Mouse (Mus musculus) heart, postnatal 14 days (tissue): ENCODE measurements around the gene Nat9. TPM values are rescaled to one million over a fixed set of nuclear protein-coding genes. Genes with fewer than 3 reads are reported as not detected.

Experiments used
- DNase-seq, 2 experiments: peaks; one replicate each; pipeline ENCODE4 v3.0.0; 2021 to 2022
- intact Hi-C: fragments of 180-260 bp; cut with DNase I; formaldehyde crosslinking; loops from one replicate; pipeline ENCODE4 v1.15.1; 2025
- total RNA-seq, 2 experiments: library from RNA; stranded (reverse); gene quantifications; 2 replicates each; pipeline ENCODE4 v1.2.3; 2021

Nat9 gene
- total RNA-seq, 2 experiments from 2014 or later, result 17.0 to 17.1 TPM

DNA sequence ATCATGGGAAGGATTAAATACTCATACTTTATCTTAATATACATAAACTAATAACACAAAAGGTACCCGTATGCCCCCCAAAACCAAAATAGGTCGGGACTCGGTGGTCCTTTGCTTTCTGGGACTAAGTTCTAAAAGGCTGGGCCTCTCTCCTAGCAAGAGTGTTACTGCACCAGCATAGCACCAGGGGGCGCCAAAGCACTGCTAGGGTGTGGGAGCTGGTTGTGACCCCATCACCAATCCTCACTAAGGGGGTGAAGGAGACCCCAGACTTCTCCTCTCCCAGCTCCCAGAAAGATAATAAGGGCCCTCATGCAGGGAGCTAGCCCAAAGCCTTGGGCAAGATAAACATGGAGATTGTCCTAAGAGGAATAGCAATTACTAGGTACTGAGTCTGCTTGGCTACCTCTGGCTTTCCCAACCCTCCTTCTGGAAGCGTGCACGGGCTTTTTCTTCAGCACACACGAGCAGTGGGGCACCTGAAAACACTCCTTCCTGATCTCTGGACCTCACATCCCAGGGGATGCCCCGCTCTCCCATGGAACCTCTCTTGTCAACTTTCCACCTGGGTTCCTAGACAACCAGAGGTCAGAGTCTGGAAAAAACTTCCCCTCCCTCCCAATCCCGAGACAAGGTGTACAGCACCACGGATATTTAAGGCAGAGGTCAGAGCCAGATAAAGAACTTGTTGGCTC lies 26.6 kb downstream of the Nat9 start:
- intact Hi-C loops, result loop anchor here (1.0 kb wide), 1 partner anchor 21 kb away; no protein-coding TSS in a partner anchor
- peak; percentile 86 to 89 for DNase-seq

DNA sequence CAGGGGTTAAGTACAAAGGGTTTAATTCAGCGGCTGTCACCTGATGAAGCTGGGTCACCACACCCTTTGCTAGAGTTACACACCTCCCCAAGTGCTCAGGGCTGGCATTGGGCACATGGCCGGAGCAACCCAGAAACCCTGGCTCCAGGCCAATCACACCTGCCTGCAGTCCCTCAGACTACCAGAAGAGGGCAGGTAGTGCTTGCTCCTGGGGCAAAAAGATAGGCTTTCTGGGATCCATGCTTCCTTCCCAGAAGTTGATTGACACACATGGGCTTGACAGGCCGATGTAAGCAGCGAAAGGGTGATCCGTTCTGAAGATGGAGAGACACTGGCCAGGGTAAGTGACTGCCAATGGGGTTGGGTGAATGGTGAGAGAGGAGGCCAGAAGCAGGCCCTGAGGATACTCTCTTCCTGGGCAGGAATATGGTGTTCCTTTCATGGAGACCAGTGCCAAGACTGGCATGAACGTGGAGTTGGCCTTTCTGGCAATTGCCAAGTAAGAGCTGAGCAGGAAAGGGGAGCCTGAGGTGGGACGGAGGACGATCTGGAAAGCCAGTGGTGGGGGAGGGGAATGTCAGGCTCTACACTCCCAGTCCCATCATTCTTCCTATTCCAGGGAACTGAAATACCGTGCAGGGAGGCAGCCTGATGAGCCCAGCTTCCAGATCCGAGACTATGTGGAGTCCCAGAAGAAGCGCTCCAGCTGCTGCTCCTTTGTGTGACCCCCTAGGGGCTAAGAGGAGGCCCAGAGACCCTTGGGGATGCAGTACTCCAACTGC lies 27.5 kb downstream of the Nat9 start:
- intact Hi-C loops, result loop anchor here (1.0 kb wide), 1 partner anchor 22 kb away; no protein-coding TSS in a partner anchor
- peak; percentile 75 to 84 for DNase-seq

DNA sequence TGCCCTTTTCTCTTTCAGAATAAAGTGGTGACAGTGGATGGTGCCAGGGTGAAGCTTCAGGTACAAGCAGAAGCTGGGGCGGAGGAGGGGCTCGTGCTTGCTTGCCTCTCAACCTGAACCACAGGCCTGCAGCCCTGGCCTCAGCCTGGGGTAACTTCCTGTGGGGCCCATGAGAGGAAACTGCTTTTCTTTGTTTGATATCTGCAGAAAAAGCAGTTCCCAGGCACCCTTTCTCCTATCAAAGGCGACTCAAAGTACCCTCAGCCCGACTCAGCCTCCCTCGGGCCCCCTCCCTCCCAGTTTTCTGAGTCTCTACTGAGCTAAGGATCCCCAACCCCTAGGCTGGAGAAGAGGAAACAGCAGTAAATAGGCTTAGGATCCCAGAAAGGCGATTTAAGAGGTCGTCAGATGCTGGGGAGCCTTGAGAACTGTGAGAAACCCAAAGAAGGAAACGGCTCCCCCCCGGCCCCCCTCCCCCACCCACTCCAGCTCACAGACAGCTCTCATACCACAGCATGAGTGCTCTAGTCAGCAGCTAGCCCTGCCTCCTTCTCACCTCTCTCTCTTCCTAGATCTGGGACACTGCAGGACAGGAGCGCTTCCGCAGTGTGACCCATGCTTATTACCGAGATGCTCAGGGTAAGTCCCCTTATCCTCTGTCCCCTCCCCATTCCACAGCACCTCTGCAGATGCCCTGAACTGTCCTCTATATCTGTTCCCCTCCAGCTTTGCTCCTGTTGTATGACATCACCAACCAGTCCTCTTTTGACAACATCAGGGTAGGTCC lies 29.5 kb downstream of the Nat9 start:
- intact Hi-C loops, result no loop called here
- DNase-seq, result no peak

DNA sequence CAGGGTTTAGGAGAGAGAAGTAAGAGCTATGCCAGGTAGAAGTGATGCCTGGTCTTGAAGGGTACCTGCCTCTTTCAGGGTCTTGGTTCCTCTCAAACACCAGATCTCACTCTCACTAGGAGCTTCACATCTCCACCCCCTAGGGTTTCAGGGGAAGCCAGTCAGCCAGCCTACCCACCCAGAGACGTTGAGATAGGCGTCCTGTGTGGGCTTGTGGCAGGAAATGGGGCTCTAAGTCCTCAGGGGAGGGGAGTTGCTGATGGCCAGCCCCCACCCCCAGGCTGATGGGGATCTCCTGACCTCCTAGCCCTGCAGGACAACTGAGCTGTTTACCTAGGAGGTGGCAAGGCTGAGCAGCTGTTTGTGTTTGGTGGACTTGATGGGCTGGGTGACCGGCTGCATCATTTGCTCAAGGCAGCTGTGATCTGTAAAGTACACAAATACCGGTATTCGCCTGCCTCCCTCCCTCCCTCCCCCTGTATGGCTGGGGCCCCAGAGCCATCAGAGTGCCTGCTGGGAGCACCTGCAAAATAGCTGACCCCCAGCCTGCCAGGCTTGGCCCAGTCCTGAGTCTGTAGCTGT lies 32.5 kb downstream of the Nat9 start:
- intact Hi-C loops, result no loop called here
- no peak for DNase-seq

DNA sequence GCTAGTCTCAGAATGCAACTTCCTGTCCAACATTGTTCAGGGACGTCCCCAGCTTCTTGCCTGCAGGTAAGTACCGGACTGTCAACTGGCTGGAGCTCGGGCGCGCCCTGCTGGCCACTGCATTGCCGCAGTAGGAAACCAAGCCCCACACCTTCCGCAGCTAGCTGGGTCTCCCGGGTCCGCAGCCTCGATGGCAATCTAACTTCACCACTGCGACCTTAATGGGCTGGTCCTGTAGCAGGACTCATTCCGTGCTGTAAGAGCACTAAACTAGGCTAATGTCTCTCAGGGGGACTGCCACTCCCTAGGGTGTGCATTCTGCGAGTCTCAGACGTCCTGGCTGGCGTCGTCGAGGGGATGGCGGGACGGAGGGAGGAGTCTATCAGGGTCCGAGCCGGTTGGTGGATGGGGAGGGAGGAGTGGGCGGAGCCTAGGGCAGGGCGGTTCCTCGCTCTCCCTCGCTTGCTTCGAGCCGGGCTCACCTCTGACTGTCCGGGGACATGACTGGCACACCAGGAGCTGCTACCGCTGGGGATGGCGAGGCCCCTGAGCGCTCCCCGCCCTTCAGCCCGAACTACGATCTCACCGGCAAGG lies 33.9 kb downstream of the Nat9 start:
- DNase-seq, result peak; percentile 78 to 80

DNA sequence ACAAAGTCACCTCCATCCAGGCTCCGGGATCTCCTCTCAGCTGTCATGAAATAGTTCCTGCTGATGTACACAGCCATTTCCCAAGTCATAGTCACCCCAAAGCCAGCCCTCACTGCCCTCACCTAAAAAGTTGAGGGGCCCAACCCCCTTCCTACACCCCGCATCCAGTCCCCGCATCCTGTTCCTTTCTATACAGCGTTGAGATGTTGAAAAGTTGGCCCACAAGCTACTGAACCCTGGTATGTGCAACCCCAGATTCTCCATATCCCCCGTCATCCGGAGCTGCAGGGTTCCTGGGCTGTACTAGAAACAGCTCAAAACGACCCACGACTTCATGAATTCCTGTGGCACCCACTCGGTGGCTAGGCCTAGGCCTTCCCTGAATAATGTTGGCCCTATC lies 34.6 kb downstream of the Nat9 start:
- intact Hi-C loops, result loop anchor here (1.0 kb wide), 1 partner anchor 70 kb away; no protein-coding TSS in a partner anchor
- DNase-seq, result no peak

More for the DNA sequence above, 33.9 kb downstream of the Nat9 start:
- intact Hi-C loops, result loop anchor here (1.0 kb wide), 1 partner anchor 70 kb away; no protein-coding TSS in a partner anchor

DNA sequence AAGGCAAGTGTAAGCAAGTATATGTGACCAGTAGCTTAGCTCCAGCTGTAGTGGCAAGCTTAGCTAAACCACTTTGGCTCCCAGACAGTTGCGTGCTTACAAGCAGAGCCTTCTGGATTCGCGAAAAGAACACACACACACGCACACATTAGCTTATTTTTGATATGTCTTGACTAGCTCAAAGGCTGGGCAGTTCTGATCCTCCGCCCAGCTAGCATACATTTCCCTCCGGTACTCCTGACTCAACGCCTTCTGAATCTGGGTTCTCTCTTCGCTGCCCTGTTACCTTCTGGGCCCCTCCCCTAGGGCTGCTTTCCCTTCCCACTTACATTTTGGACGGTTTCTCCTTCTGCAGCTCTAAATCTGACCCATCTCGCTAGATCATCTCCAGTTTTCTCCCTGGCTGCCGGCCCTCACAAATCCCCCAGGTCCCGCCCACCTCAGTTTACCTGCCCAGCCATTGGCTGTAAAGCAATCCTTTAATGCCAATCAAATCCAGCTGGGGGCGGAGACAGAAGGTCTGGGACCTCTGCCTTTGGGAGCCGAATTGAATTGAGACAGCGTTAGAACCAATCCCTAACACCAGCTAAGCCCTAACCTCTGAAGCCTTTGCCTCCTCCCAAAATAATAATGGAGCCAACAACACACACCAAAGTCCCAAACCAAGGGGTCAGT lies 35.8 kb downstream of the Nat9 start:
- intact Hi-C loops, result no loop called here
- DNase-seq, result peak in 1 of 2 experiments; percentile 70

DNA sequence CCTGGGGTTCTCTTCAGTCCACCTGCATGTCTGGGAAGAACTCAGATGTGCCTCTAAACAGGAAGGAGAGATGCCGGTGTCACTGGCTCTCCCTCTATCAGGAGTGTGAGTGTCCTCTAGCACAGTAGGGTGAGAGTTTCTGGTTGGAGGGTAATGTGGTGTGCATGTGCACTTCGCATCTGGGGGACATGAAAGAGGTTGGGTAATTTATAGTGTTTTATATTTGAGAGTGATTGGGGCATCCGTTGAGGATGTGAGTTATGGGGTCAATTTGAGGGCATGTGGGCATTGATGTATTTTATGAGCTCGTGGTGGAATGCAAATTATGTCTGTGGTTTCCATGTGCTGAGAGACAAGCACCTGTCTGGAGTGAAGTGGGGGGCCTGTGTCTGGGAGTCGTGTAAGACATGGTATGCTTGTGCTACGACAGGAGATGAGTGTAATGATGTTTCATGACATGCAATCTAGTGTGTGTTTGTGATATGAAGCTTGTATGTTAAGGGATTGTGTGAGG lies 36.9 kb downstream of the Nat9 start:
- no peak for DNase-seq
- intact Hi-C loops, result no loop called here

DNA sequence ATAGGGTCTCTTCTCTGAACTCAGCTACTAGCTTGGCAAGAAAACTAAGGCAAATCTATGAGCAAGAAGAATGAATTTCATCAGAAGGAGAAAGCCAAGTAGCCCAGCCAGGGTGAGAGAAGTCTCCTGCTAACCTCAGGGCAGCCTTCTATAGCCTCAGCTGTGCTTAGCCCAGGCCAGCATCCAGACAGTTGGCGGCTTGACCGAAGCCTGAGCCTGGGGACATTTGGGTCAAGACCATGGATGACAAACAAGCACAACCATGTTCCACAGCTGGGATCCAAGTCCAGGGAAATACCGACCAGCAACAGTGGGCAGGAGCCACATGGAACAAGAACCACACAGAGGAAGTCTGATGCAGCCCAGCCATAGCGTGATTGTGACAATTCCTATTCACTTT lies 39.8 kb downstream of the Nat9 start:
- intact Hi-C loops, result no loop called here
- no peak for DNase-seq

DNA sequence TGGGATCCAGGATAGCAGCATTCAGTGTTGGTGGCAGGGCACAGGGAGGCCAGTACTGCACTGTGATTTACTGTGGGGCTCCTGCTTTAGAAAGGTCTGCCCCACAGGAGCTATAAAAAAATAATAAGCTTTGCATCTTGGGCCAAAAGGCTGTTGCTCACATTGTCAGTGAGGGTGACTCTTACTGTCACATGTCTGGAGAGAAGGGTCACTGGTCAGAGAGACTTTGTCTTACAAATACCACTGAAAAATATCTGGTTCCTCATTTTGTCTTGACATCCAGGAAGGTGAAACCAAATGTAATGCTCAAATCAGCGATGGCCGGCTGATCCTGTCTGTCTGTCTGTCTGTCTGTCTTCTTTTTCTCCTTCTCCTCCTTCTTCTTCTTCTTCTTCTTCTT lies 45.7 kb downstream of the Nat9 start:
- intact Hi-C loops, result no loop called here

DNA sequence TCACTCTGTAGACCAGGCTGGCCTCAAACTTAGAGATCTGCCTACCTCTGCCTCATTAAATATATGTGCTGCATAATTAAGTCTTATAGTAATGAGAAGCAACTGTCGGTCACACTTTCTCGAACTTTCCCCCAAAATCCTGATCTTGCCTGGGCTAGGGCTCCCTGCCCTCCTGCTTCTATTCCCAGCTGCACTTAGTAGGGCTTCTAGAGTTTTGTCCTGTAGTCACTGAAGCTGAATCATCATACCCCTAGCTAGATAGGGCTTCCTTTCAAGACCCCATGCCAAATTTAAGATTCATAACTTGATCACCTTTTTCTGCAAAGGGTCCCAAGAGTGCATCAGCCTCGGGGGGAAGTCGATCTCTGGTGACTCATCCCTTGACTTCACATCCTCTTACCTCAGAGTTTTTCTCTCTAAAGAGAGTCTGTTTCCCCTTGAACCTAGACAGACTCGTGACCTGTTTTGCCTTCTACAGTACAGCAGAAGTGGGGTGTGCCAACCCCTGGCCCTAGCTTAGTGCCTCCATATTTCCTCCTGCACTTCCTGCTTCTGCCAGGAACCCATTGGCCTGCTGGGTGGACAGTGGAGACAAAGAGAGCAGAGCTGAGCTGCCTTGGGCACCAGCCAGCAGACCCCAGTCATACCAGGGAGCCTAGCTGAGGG lies 48.9 kb downstream of the Nat9 start:
- intact Hi-C loops, result no loop called here
- DNase-seq, result no peak

More for the DNA sequence above, 45.7 kb downstream of the Nat9 start:
- DNase-seq, result no peak

DNA sequence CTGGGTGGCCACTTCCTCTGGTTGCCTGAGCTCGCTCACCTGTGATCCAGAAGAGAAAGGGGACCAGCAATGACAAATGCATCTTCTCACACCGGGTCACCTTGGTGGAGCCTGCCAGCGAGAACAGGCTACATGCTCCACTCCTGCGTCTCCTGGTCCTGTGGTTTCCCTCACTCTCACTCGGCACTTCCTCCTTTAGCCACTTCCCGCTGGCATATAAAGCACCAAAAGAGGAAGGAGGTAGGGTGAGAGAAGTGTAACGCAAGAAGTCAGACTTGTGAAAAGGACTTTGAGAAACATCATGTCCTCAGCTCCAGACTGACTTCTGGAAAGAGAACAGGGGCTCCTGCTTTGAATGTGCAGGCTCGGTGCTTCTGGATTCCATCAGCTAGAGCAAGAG lies 53.9 kb downstream of the Nat9 start, which contains the start of gene Cd300lf:
TSS of gene Cd300lf (minus strand) at position 193 of the 400 bp plus-strand sequence.
- no peak for DNase-seq
- intact Hi-C loops, result no loop called here

Other genes starting within 250 kb of the Nat9 start
- not detected for gene Cd300c, start 218.7 kb downstream of the Nat9 start, total RNA-seq
- gene Cd300ld, start 197.9 kb downstream of the Nat9 start, total RNA-seq, result under 1 TPM; 0.88 to 1.00 TPM
- 1 to 10 TPM; 1.5 to 2.3 TPM for gene Cd300c2, start 186.0 kb downstream of the Nat9 start, total RNA-seq
- not detected for gene Cd300ld2, start 171.7 kb downstream of the Nat9 start, total RNA-seq
- gene Cd300ld4, start 160.8 kb downstream of the Nat9 start, total RNA-seq, result not detected
- gene Cd300ld5, start 150.1 kb downstream of the Nat9 start, total RNA-seq, result 1 to 10 TPM in 1 of 2 experiments, not detected in 1; 1.4 TPM
- 1 to 10 TPM; 4.9 to 8.1 TPM for gene Cd300ld3, start 139.4 kb downstream of the Nat9 start, total RNA-seq
- under 1 TPM; 0.17 to 0.20 TPM for gene Cd300e, start 125.7 kb downstream of the Nat9 start, total RNA-seq
- gene Rab37, start 96.4 kb downstream of the Nat9 start, total RNA-seq, result 1 to 10 TPM in 1 of 2 experiments, under 1 TPM in 1; 1.00 to 1.3 TPM
- gene Cd300lf, start 53.9 kb downstream of the Nat9 start, total RNA-seq, result under 1 TPM; 0.46 to 0.69 TPM
- gene Slc9a3r1, start 24.5 kb downstream of the Nat9 start, total RNA-seq, result 10 to 100 TPM; 12.7 to 13.5 TPM
- 1 to 10 TPM; 9.5 to 9.6 TPM for gene Tmem104, start 372 bp downstream of the Nat9 start, total RNA-seq
- gene Grin2c, start 79.4 kb upstream of the Nat9 start, total RNA-seq, result under 1 TPM; 0.10 to 0.15 TPM
- 1 to 10 TPM; 7.0 to 7.5 TPM for gene Fdxr, start 89.2 kb upstream of the Nat9 start, total RNA-seq
- 1 to 10 TPM; 1.2 to 1.3 TPM for gene Fads6, start 109.8 kb upstream of the Nat9 start, total RNA-seq
- gene Otop2, start 119.3 kb upstream of the Nat9 start, total RNA-seq, result not detected
- gene Ush1g, start 134.2 kb upstream of the Nat9 start, total RNA-seq, result under 1 TPM in 1 of 2 experiments, not detected in 1; 0.14 TPM
- gene Otop3, start 146.9 kb upstream of the Nat9 start, total RNA-seq, result not detected
- gene Hid1, start 179.9 kb upstream of the Nat9 start, total RNA-seq, result 1 to 10 TPM; 5.2 to 6.6 TPM
- 1 to 10 TPM; 8.7 to 9.9 TPM for gene Cdr2l, start 194.1 kb upstream of the Nat9 start, total RNA-seq
- 100 to 1,000 TPM; 128 to 140 TPM for gene Mrpl58, start 215.9 kb upstream of the Nat9 start, total RNA-seq
- 1,000 to 10,000 TPM; 2,066 to 2,137 TPM for gene Atp5h, start 232.1 kb upstream of the Nat9 start, total RNA-seq
- 10 to 100 TPM; 22.2 to 25.2 TPM for gene Kctd2, start 232.3 kb upstream of the Nat9 start, total RNA-seq